Mouse (Mus musculus) CD4-positive, CD25-positive, alpha-beta regulatory T cell, adult 2 months (primary cell): Measurements from ENCODE around the gene Pced1b.

Experiments
- DNase-seq: peaks from one replicate; pipeline ENCODE4 v3.0.0-alpha.2; 2012; ENCODE audit warnings: low read depth, low spot score

Pced1b gene

GRCm38 (mm10) chr15:97257206-97257775, 10.4 kb downstream of the Pced1b start:
- DNase-seq: no peak

- DNase-seq: no peak
Observed at GRCm38 (mm10) chr15:97258483-97259230, 11.8 kb downstream of the Pced1b start.

GRCm38 (mm10) chr15:97259300-97259699, 12.4 kb downstream of the Pced1b start:
- DNase-seq: no peak

- no peak for DNase-seq
Observed at GRCm38 (mm10) chr15:97259968-97260597, 13.2 kb downstream of the Pced1b start.

GRCm38 (mm10) chr15:97262251-97262650, 15.3 kb downstream of the Pced1b start:
- DNase-seq: no peak

GRCm38 (mm10) chr15:97266236-97266845, 19.4 kb downstream of the Pced1b start:
- DNase-seq: no peak

GRCm38 (mm10) chr15:97267094-97267695, 20.3 kb downstream of the Pced1b start:
- DNase-seq: no peak

GRCm38 (mm10) chr15:97271985-97272697, 25.2 kb downstream of the Pced1b start:
- no peak for DNase-seq

- no peak for DNase-seq
Observed at GRCm38 (mm10) chr15:97272831-97273230, 25.9 kb downstream of the Pced1b start.

- DNase-seq: no peak
Observed at GRCm38 (mm10) chr15:97275626-97276395, 28.9 kb downstream of the Pced1b start.

GRCm38 (mm10) chr15:97276660-97277153, 29.8 kb downstream of the Pced1b start:
- DNase-seq: no peak

GRCm38 (mm10) chr15:97277328-97277727, 30.4 kb downstream of the Pced1b start:
- no peak for DNase-seq

GRCm38 (mm10) chr15:97278340-97278948, 31.5 kb downstream of the Pced1b start:
- DNase-seq: no peak

GRCm38 (mm10) chr15:97280131-97280530, 33.2 kb downstream of the Pced1b start:
- no peak for DNase-seq

- DNase-seq: no peak
Observed at GRCm38 (mm10) chr15:97280776-97281175, 33.9 kb downstream of the Pced1b start.

- DNase-seq: no peak
Observed at GRCm38 (mm10) chr15:97281712-97282571, 35.0 kb downstream of the Pced1b start.

GRCm38 (mm10) chr15:97282572-97282881, 35.6 kb downstream of the Pced1b start:
- DNase-seq: no peak

- no peak for DNase-seq
Observed at GRCm38 (mm10) chr15:97284201-97284600, 37.3 kb downstream of the Pced1b start.

GRCm38 (mm10) chr15:97285665-97286212, 38.8 kb downstream of the Pced1b start:
- no peak for DNase-seq
